Mouse (Mus musculus): ENCODE measurements at regions not wholly inside any gene's neighbourhood (a gene's known extent, or its start where the extent isn't known, plus 50 kb on each side); places are given as distances from the start of the nearest gene placed in this dataset.

DNA sequence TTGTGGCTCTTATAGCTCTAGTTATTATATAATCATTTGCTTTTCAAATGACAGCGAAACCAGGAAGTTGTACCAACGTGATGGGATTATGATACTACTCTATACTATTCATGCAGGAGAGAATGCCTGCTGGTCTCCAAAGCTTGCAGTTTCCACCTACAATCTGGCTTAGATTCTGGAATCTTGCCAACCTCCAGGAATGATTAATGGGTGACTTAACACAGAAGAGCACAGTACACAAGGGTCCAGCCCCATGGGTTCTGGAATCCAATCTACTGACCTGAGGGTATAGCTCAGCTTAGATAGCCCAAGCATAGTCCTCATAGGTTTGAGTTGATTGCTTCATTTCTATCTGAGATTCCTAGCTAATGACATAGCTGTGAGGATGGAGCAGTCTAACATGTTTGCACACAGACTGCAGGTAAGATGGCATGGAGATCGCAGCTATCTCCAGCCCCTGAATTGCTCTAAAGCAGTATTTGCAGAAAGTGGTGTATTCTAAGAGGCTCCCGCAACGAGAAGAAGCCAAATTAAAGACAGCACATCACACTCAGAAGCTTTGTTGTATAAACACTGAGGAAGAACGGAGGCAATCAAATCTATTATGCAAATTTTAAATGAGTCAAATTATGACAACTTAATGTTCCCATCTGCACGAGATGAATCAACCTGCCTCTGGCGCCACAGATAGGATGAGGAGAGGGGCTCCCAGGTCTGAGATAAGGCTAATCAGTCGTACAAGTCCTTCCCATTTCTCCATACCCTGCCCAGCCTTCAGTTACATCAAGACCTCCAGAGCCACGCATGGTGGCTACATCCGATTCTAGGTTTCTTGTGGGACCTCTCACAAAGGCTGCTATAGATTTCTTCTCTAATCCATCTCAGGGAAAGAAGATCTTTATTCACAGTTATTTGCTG, 160.7 kb upstream of the Tgfbr2 start:
- no peak overlapping the region for H3K27ac ChIP-seq (ENCODE audit: low read depth, low read length)
- ATAC-seq (ENCODE audit: insufficient read depth, low FRiP score, low TSS enrichment) (no peak), DNase-seq (ENCODE audit: low spot score) (no peak)
- no peaks in the 10 kb centered on the region for H3K9me3 ChIP-seq (ENCODE audit: control insufficient read depth, low read length)
- H3K36me3 ChIP-seq (ENCODE audit: control insufficient read depth, insufficient read depth, low read length) = no peaks in the 10 kb centered on the region
- H3K4me1 ChIP-seq (ENCODE audit: control insufficient read depth, insufficient read depth, low read length) = no peaks in the 10 kb centered on the region
- no peak overlapping the region for H3K9ac ChIP-seq (ENCODE audit: low read length)
- no peak overlapping the region for H3K4me2 ChIP-seq (ENCODE audit: low read depth)
- no peaks in the 10 kb centered on the region for H3K27me3 ChIP-seq (ENCODE audit: control insufficient read depth, insufficient read depth, low read length)
- H3K4me3 ChIP-seq (ENCODE audit: low read depth, low read length) = no peak overlapping the region
- 88% methylated on average over 11 of the region's 11 CpGs for WGBS

DNA sequence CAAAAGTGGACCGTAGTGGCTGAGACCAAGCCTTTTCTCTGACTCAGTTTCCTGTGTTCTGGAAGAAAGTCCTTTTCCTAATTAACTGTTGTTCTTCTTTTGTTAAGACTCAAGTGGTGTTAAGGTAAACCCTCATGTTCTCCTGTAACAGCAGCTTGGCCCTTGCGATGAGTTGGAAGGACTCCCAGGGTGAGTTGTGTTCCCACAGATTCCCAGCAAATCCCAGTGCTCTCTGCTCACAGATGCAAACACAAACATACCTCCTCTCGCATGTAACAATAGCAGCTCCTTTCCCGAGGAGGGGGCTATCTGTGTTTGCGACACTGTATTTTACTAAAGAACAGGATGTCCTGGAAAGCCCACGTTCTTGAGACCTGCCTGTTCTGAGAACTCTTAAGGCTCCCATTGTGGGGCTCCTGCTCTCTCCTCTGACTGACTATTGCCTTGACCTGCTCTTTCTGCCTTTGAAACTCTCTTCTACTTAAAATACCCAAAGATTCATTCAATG, 158.8 kb upstream of the Tgfbr2 start:
- no peak for ATAC-seq (ENCODE audit: insufficient read depth, low FRiP score, low TSS enrichment)
- no peaks in the 10 kb centered on the region for H3K36me3 ChIP-seq (ENCODE audit: control insufficient read depth, insufficient read depth, low read length)
- 81% methylated on average over 6 of the region's 6 CpGs for WGBS
- no peak overlapping the region for H3K27ac ChIP-seq (ENCODE audit: low read depth, low read length)
- no peak overlapping the region for H3K9ac ChIP-seq (ENCODE audit: low read length)
- H3K27me3 ChIP-seq (ENCODE audit: control insufficient read depth, insufficient read depth, low read length) = no peaks in the 10 kb centered on the region
- H3K4me3 ChIP-seq (ENCODE audit: low read depth, low read length) = no peak overlapping the region
- no peak for DNase-seq (ENCODE audit: low spot score)
- H3K4me1 ChIP-seq (ENCODE audit: control insufficient read depth, insufficient read depth, low read length) = no peaks in the 10 kb centered on the region
- no peak overlapping the region for H3K4me2 ChIP-seq (ENCODE audit: low read depth)
- no peaks in the 10 kb centered on the region for H3K9me3 ChIP-seq (ENCODE audit: control insufficient read depth, low read length)

DNA sequence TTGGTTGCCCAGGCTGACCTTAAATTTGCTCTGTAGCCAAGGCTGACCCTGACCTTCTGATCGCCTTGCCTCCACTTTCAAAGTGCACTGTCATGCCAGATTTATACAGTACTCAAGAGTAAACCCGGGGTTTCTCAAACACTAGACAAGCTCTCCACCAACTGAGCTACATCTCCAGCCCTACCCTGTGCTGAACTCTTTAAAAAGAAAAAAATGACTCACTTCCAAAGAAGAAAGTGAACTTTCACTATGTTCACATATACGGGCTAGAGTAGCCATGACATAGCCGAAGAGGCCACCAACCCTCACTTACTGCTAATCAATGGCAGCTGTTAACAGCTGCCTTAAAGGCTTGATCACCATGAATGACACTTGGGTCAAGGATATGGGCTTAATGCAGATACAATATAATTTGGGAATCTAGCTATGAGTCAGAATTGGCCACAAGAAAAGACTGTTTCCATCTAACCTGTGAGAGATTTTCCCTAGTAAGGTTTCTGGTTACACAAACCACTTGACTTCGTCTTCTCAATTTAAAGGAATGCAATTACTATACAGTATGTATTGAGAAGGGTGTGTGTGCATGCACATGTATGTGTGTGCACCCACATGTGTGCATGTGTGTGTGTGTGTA, 157.4 kb upstream of the Tgfbr2 start:
- Histone ChIP-seq H3K4me3 (ENCODE audit: low read depth, low read length) (no peak overlapping the region), H3K27me3 (ENCODE audit: control insufficient read depth, insufficient read depth, low read length) (no peaks in the 10 kb centered on the region), H3K9ac (ENCODE audit: low read length) (no peak overlapping the region), H3K4me1 (ENCODE audit: control insufficient read depth, insufficient read depth, low read length) (no peaks in the 10 kb centered on the region), H3K9me3 (ENCODE audit: control insufficient read depth, low read length) (no peaks in the 10 kb centered on the region), H3K4me2 (ENCODE audit: low read depth) (no peak overlapping the region), H3K36me3 (ENCODE audit: control insufficient read depth, insufficient read depth, low read length) (no peaks in the 10 kb centered on the region), H3K27ac (ENCODE audit: low read depth, low read length) (no peak overlapping the region)
- ATAC-seq (ENCODE audit: insufficient read depth, low FRiP score, low TSS enrichment) (no peak), DNase-seq (ENCODE audit: low spot score) (no peak)
- 86% methylated on average over 5 of the region's 5 CpGs for WGBS

DNA sequence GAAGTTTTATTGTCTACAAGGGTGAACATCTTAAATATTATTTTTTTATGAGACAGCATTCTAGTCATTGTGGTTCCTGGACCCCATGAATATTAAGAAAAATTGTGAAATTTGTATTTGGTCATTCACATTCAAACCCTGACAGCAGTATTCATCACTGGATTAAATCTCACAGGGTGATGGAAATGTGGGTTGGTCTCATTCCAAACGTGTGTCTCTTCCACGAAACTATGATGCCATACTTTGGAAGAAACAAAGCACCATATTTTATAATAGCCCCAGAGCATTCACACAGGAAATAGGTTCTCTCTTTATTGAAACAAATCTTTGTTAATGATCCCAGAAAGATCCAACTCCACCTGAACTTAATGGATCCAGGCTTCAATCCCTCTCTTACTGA, 156.2 kb upstream of the Tgfbr2 start:
- Histone ChIP-seq H3K4me1 (ENCODE audit: control insufficient read depth, insufficient read depth, low read length) (no peaks in the 10 kb centered on the region), H3K9me3 (ENCODE audit: control insufficient read depth, low read length) (no peaks in the 10 kb centered on the region), H3K4me3 (ENCODE audit: low read depth, low read length) (no peak overlapping the region), H3K27me3 (ENCODE audit: control insufficient read depth, insufficient read depth, low read length) (no peaks in the 10 kb centered on the region), H3K36me3 (ENCODE audit: control insufficient read depth, insufficient read depth, low read length) (no peaks in the 10 kb centered on the region), H3K4me2 (ENCODE audit: low read depth) (no peak overlapping the region), H3K27ac (ENCODE audit: low read depth, low read length) (no peak overlapping the region), H3K9ac (ENCODE audit: low read length) (no peak overlapping the region)
- DNase-seq (ENCODE audit: low spot score) (no peak), ATAC-seq (ENCODE audit: insufficient read depth, low FRiP score, low TSS enrichment) (no peak)
- 86% methylated on average over 2 of the region's 2 CpGs for WGBS

DNA sequence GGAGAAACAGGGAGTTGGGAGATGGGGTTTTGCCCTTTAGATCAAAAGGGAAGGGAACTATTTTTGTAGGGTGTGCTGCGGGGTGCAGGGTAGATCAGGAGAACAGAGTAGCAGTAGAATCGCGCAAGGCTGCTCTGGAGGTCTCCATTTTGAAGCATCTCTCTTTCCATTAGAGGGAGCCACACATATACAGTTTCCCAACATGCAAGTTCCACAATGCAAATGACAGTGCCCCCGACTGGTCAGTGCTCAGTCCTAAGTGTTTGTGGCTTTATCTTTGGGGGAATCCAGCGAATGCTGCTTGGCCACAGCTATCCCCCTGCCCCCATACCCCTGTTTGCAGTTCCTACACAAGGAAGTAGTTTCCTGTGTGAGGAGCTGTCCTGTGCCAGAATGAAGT, 155.6 kb upstream of the Tgfbr2 start:
- 64% methylated on average over 5 of the region's 5 CpGs for WGBS
- H3K4me3 ChIP-seq (ENCODE audit: low read depth, low read length) = no peak overlapping the region
- no peaks in the 10 kb centered on the region for H3K27me3 ChIP-seq (ENCODE audit: control insufficient read depth, insufficient read depth, low read length)
- no peak overlapping the region for H3K9ac ChIP-seq (ENCODE audit: low read length)
- no peaks in the 10 kb centered on the region for H3K4me1 ChIP-seq (ENCODE audit: control insufficient read depth, insufficient read depth, low read length)
- no peaks in the 10 kb centered on the region for H3K9me3 ChIP-seq (ENCODE audit: control insufficient read depth, low read length)
- H3K27ac ChIP-seq (ENCODE audit: low read depth, low read length) = no peak overlapping the region
- no peak overlapping the region for H3K4me2 ChIP-seq (ENCODE audit: low read depth)
- DNase-seq (ENCODE audit: low spot score) (no peak), ATAC-seq (ENCODE audit: insufficient read depth, low FRiP score, low TSS enrichment) (no peak)
- H3K36me3 ChIP-seq (ENCODE audit: control insufficient read depth, insufficient read depth, low read length) = no peaks in the 10 kb centered on the region

DNA sequence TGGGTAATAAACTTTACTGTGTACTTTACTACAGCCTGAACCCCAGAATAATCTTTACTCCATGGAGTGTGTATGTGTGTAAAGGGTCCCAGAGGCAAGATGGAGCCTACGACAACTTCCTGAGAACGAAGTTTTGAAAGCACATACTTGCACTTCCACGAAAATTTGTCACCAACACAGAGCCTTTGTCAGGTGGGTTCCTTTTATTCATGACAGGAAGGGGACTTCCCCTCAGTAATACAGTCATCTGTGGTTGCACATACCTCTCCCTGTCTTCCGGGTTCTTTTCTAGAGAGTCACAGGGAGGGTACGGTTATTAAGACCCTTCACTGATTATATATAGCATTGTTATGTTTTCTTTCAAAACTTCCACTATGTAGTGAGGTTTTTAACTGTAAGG, 154.0 kb upstream of the Tgfbr2 start:
- Histone ChIP-seq H3K4me2 (ENCODE audit: low read depth) (no peak overlapping the region), H3K9me3 (ENCODE audit: control insufficient read depth, low read length) (no peaks in the 10 kb centered on the region), H3K9ac (ENCODE audit: low read length) (no peak overlapping the region), H3K36me3 (ENCODE audit: control insufficient read depth, insufficient read depth, low read length) (no peaks in the 10 kb centered on the region), H3K4me3 (ENCODE audit: low read depth, low read length) (no peak overlapping the region), H3K27ac (ENCODE audit: low read depth, low read length) (no peak overlapping the region), H3K27me3 (ENCODE audit: control insufficient read depth, insufficient read depth, low read length) (no peaks in the 10 kb centered on the region), H3K4me1 (ENCODE audit: control insufficient read depth, insufficient read depth, low read length) (no peaks in the 10 kb centered on the region)
- DNase-seq (ENCODE audit: low spot score) (no peak), ATAC-seq (ENCODE audit: insufficient read depth, low FRiP score, low TSS enrichment) (no peak)
- 86% methylated on average over 5 of the region's 5 CpGs for WGBS

DNA sequence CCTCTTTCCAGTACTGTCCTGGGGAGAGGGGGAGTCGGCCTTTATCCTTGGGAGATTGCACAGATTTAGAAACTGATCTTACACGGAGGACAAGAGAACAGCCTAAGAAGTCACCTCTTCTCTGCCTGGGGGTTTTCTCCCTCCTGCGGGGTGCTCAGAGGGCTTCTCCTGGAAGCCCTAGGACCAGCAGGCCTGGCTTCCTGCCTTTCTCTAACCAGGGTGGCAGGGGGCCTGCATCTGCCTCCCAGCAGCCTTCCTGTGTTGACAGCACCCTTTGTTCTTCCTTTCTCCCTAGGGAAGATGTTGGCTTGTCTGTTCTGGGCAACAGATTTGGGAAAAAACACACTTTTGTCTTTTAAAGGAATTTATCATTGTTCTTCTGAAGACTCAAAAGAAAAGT, 153.0 kb upstream of the Tgfbr2 start:
- Histone ChIP-seq H3K36me3 (ENCODE audit: control insufficient read depth, insufficient read depth, low read length) (no peaks in the 10 kb centered on the region), H3K27ac (ENCODE audit: low read depth, low read length) (no peak overlapping the region), H3K4me1 (ENCODE audit: control insufficient read depth, insufficient read depth, low read length) (no peaks in the 10 kb centered on the region), H3K4me3 (ENCODE audit: low read depth, low read length) (no peak overlapping the region), H3K4me2 (ENCODE audit: low read depth) (no peak overlapping the region), H3K27me3 (ENCODE audit: control insufficient read depth, insufficient read depth, low read length) (no peaks in the 10 kb centered on the region), H3K9me3 (ENCODE audit: control insufficient read depth, low read length) (no peaks in the 10 kb centered on the region), H3K9ac (ENCODE audit: low read length) (no peak overlapping the region)
- DNase-seq (ENCODE audit: low spot score) = no peak
- WGBS = 37% methylated on average over 3 of the region's 3 CpGs
- ATAC-seq (ENCODE audit: insufficient read depth, low FRiP score, low TSS enrichment) = no peak

DNA sequence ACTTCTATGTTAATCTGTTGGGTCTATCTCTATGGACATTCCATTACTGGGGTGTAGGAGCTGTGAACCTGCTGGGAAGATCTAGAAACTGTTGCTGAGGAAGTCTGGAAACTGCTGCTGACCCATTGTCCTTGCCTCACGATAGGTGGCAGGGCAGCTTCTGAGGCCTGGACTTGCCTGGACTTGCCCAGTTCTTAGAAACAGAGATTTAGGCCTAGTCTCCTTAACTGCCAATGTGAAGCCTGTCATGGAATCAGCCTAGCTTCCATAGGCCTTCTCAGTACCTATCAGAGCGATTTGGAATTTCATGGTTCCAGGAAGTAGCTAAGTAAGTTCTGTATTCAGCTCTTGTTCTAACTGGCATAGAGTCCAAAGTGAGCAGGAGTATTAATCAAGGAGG, 151.9 kb upstream of the Tgfbr2 start:
- H3K36me3 ChIP-seq (ENCODE audit: control insufficient read depth, insufficient read depth, low read length) = no peaks in the 10 kb centered on the region
- 94% methylated on average over 2 of the region's 2 CpGs for WGBS
- H3K4me2 ChIP-seq (ENCODE audit: low read depth) = no peak overlapping the region
- no peak for DNase-seq (ENCODE audit: low spot score)
- H3K4me1 ChIP-seq (ENCODE audit: control insufficient read depth, insufficient read depth, low read length) = no peaks in the 10 kb centered on the region
- no peaks in the 10 kb centered on the region for H3K27me3 ChIP-seq (ENCODE audit: control insufficient read depth, insufficient read depth, low read length)
- H3K4me3 ChIP-seq (ENCODE audit: low read depth, low read length) = no peak overlapping the region
- no peak overlapping the region for H3K27ac ChIP-seq (ENCODE audit: low read depth, low read length)
- no peaks in the 10 kb centered on the region for H3K9me3 ChIP-seq (ENCODE audit: control insufficient read depth, low read length)
- no peak overlapping the region for H3K9ac ChIP-seq (ENCODE audit: low read length)
- no peak for ATAC-seq (ENCODE audit: insufficient read depth, low FRiP score, low TSS enrichment)

DNA sequence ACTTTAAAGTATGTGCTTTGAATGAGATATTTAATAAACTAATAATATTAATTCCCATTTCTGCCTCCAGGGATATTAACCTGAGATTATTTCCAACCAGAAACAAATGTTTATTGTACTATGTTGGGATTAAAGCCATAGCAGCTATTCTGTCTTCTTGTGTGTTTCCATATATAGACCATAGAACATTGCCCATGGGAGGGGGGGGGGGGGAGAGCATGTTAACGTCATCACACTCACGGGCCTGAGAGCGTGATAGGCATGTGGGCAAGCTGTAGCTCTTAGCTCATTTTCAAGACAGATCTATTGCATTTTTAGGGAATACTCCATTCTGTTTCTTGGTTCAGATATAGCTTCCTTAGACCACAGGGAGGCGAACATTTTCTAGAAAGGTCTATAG, 149.8 kb upstream of the Tgfbr2 start:
- Histone ChIP-seq H3K27me3 (ENCODE audit: control insufficient read depth, insufficient read depth, low read length) (no peaks in the 10 kb centered on the region), H3K36me3 (ENCODE audit: control insufficient read depth, insufficient read depth, low read length) (no peaks in the 10 kb centered on the region), H3K27ac (ENCODE audit: low read depth, low read length) (no peak overlapping the region), H3K4me1 (ENCODE audit: control insufficient read depth, insufficient read depth, low read length) (no peaks in the 10 kb centered on the region), H3K9ac (ENCODE audit: low read length) (no peak overlapping the region), H3K4me2 (ENCODE audit: low read depth) (no peak overlapping the region), H3K9me3 (ENCODE audit: control insufficient read depth, low read length) (no peaks in the 10 kb centered on the region), H3K4me3 (ENCODE audit: low read depth, low read length) (no peak overlapping the region)
- DNase-seq (ENCODE audit: low spot score) (no peak), ATAC-seq (ENCODE audit: insufficient read depth, low FRiP score, low TSS enrichment) (no peak)
- WGBS = 88% methylated on average over 4 of the region's 4 CpGs

Data from neural tube, embryonic 11.5 days (tissue).